Mouse (Mus musculus) limb, embryonic 14.5 days (tissue): ENCODE measurements around the gene Ube2a. TPM values are rescaled to one million over a fixed set of nuclear protein-coding genes. Genes with fewer than 3 reads are reported as not detected.
A peak's percentile ranks its signal among the peaks of the same experiment; 100 is the strongest.

Experiments used
- ATAC-seq: fragments of 200-750 bp; cut with Nextera tagmentation; 2 replicates; pipeline ENCODE4 v1.8.0; 2017; ENCODE audit warnings: low read depth, moderate number of reproducible peaks, moderate TSS enrichment; ENCODE audit not compliant: low FRiP score
- DNase-seq: peaks from one replicate; pipeline ENCODE4 v3.0.0-alpha.2; 2015; ENCODE audit warnings: low spot score
- H3K27ac ChIP-seq: fragments of 300-500 bp; sonication (generic); replicated peaks from 2 replicates; pipeline ENCODE4 v1.5.1; 2014; ENCODE audit warnings: low read depth, mild to moderate bottlenecking, low read length, moderate library complexity, mixed read lengths
- H3K27me3 ChIP-seq: fragments of 300-500 bp; sonication (generic); 2 replicates; pipeline ENCODE4 v1.6.1; 2014; ENCODE audit warnings: low read length, mixed read lengths; ENCODE audit not compliant: control insufficient read depth, insufficient read depth
- H3K36me3 ChIP-seq: fragments of 300-500 bp; sonication (generic); 2 replicates; pipeline ENCODE4 v1.6.1; 2014; ENCODE audit warnings: mild to moderate bottlenecking, low read length, moderate library complexity, mixed read lengths; ENCODE audit not compliant: control insufficient read depth, insufficient read depth
- H3K4me1 ChIP-seq: fragments of 300-500 bp; sonication (generic); 2 replicates; pipeline ENCODE4 v1.6.1; 2014; ENCODE audit warnings: antibody characterized with exemption, low read length, mixed read lengths; ENCODE audit not compliant: control insufficient read depth, insufficient read depth
- H3K4me2 ChIP-seq: fragments of 300-500 bp; sonication (generic); replicated peaks from 2 replicates; pipeline ENCODE4 v1.6.1; 2014; ENCODE audit warnings: low read depth, mild to moderate bottlenecking, low read length, moderate library complexity; ENCODE audit not compliant: severe bottlenecking
- H3K4me3 ChIP-seq: fragments of 300-500 bp; sonication (generic); replicated peaks from 2 replicates; pipeline ENCODE4 v1.5.1; 2014; ENCODE audit warnings: low read length
- H3K9ac ChIP-seq: fragments of 300-500 bp; sonication (generic); 2 replicates; pipeline ENCODE4 v1.6.1; 2014; ENCODE audit warnings: mild to moderate bottlenecking, low read depth, low read length, moderate library complexity; ENCODE audit not compliant: severe bottlenecking
- H3K9me3 ChIP-seq: fragments of 300-500 bp; sonication (generic); 2 replicates; pipeline ENCODE4 v1.6.1; 2016; ENCODE audit warnings: low read length; ENCODE audit not compliant: control insufficient read depth
- POLR2A ChIP-seq: fragments of 200-500 bp; IDR thresholded peaks from 2 replicates; pipeline ENCODE4 v1.8.0; 2012; ENCODE audit warnings: inconsistent platforms, mild to moderate bottlenecking, moderate library complexity, borderline replicate concordance; ENCODE audit not compliant: insufficient read depth, insufficient read length; ENCODE audit errors: extremely low read depth
- WGBS: fragments of 180-500 bp; shearing (Covaris S2); extraction: QIAGEN DNeasy Blood & Tissue Kit; methylation state at CpG from one replicate; pipeline ENCODE4 v1.1.7; 2014; 5-methylcytosine and 5-hydroxymethylcytosine counted together
- polyA plus RNA-seq, 2 experiments: library from polyadenylated mRNA; depleted of rRNA in 1 of 2; stranded (reverse) in 1 of 2; unstranded in 1 of 2; fragments of >200 nt; fragmentation: Nextera tagmentation in 1 of 2; extraction: Ambion mirVana in 1 of 2; gene quantifications; 2 replicates each; pipeline versions ENCODE4 v1.2.1 to v1.2.3; 2012 to 2014

Gene Ube2a
- polyA plus RNA-seq, 2 experiments: 44.2 to 133 TPM

DNA sequence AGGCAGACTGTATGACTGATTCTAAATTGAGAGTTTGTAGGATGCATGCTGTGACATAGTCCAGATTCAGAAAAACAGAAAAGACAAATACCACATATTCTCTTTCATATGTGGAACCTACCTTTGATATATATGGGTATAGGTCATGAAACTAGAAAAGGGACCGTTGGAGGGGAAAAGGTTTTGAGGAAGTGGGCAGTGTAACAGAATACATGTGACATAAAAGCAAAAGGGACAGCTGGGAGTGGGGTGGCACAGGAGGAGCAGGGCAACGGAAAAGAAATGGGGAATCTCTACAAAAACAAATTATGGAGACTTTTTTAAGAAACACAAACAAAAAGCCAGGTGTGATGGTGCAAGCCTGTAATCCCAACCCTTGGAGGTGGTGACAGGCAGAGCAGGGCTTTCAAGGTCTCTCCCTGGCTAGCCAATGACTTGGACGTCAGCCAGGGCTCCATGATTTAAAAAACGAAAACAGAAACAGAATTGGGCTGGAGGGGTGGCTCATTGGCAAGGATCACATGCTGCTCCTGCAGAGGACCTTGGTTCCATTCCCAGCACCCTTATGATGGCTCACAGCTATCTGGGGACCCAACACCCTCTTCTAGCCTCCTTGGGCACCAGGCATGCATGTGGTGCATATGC is 30.2 kb upstream of the Ube2a start:
- TF ChIP-seq POLR2A: no peak
- H3K27me3 ChIP-seq: no peaks in the 10 kb centered on the region
- H3K36me3 ChIP-seq: no peaks in the 10 kb centered on the region
- no peak overlapping the region for H3K4me3 ChIP-seq
- WGBS: 70% methylated on average over 4 of the region's 4 CpGs
- H3K9ac ChIP-seq: no peak overlapping the region
- no peak overlapping the region for H3K4me2 ChIP-seq
- ATAC-seq: no peak
- no peak overlapping the region for H3K27ac ChIP-seq
- no peaks in the 10 kb centered on the region for H3K9me3 ChIP-seq
- no peaks in the 10 kb centered on the region for H3K4me1 ChIP-seq
- DNase-seq: no peak

DNA sequence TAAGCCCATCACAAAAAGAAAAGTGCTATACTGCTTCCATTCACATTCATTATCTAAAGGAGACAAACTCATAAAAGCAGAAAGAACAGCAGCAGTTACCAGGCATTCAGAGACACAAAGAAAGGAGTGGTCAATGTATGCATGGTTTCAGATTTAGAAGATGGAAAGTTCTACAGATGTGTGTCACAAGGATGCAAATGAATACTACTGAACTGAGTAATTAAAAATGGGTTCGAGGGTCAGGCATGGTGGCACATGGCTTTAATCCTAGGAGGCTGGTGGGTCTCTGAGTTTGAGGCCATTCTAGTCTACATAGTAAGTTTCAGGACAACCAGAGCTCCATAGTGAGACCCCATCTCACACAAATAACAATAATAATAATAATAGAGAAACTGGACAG is 26.5 kb upstream of the Ube2a start:
- Histone ChIP-seq H3K4me1 (no peaks in the 10 kb centered on the region), H3K27ac (no peak overlapping the region), H3K27me3 (no peaks in the 10 kb centered on the region), H3K4me3 (no peak overlapping the region), H3K9ac (no peak overlapping the region), H3K36me3 (peaks cover 3% of the 10 kb centered on the region; the same call in 1 of the 2 replicates), H3K9me3 (no peaks in the 10 kb centered on the region), H3K4me2 (no peak overlapping the region)
- DNase-seq (no peak), ATAC-seq (no peak)
- no peak for TF ChIP-seq POLR2A
- 85% methylated on average over 1 of the region's 1 CpGs for WGBS

DNA sequence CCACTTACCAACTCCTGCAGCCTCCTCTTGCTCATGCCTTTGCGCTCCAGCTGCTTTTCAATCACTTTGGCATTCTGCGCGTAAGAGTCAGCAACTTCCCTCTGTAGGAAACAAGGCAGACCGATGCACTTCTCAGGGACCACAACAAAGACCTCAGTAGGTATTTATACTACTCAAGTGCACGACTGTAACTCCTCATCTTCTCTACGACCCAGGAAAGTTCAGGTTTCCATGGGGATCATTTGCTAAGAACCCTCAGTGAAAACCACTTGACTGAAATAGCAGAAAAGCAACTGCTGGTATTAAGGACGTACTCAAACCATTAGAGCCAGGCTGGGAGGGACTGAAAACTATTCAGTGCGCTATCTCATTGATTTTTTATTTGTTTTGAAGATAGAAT is 21.1 kb upstream of the Ube2a start:
- ATAC-seq (no peak), DNase-seq (no peak)
- Histone ChIP-seq H3K9ac (no peak overlapping the region), H3K27ac (no peak overlapping the region), H3K4me2 (no peak overlapping the region), H3K4me1 (no peaks in the 10 kb centered on the region), H3K4me3 (no peak overlapping the region), H3K27me3 (no peaks in the 10 kb centered on the region), H3K36me3 (peaks cover 13% of the 10 kb centered on the region), H3K9me3 (no peaks in the 10 kb centered on the region)
- no peak for TF ChIP-seq POLR2A
- WGBS: 87% methylated on average over 8 of the region's 8 CpGs

DNA sequence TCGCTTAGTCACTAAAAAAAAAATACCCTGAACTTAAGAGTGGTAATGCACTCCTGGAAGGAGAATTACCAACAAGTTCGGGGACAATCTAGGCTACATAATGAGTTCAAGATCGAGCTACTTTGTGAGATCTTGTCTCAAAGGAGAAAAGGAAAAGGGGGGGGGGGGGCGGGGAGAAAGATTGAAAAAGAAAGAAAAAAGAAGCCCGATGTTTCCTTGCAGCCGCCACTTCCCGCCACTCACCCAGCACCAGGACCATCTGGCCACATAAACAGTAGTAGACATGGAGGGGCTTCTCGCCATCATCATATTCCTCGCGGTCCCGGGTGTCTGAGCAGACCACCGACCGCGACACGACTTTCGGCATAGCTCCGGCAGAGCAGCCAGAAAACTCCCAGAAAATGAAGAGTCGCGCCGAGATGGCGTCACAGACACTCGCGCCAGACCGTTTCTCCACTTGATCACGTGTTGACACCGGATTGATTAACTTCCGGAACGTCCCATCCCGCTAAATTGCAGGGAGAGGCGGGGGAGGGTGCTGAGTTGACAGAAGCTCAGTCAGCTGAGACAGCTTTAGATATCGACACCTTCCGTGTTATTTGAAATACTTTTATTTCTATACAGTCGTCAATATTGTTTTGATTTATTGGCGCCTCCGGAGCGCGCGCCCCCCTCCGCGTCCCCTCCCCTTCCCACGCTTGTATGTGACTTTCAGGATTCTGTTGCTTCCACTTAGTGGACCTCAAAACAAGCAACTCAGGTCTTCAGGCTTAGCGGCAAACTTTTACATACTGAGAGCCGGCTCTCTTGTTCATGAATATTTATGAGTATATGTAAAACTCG is 9.7 kb upstream of the Ube2a start:
- Histone ChIP-seq H3K9me3 (no peaks in the 10 kb centered on the region), H3K4me2 (peak overlapping the region; percentile 47), H3K4me3 (peak overlapping the region; percentile 40), H3K27ac (no peak overlapping the region), H3K27me3 (no peaks in the 10 kb centered on the region), H3K9ac (peak overlapping the region; percentile 49), H3K4me1 (no peaks in the 10 kb centered on the region), H3K36me3 (no peaks in the 10 kb centered on the region)
- TF ChIP-seq POLR2A: no peak
- DNase-seq (peak; percentile 82), ATAC-seq (peak; percentile 89)
- 21% methylated on average over 40 of the region's 44 CpGs for WGBS

DNA sequence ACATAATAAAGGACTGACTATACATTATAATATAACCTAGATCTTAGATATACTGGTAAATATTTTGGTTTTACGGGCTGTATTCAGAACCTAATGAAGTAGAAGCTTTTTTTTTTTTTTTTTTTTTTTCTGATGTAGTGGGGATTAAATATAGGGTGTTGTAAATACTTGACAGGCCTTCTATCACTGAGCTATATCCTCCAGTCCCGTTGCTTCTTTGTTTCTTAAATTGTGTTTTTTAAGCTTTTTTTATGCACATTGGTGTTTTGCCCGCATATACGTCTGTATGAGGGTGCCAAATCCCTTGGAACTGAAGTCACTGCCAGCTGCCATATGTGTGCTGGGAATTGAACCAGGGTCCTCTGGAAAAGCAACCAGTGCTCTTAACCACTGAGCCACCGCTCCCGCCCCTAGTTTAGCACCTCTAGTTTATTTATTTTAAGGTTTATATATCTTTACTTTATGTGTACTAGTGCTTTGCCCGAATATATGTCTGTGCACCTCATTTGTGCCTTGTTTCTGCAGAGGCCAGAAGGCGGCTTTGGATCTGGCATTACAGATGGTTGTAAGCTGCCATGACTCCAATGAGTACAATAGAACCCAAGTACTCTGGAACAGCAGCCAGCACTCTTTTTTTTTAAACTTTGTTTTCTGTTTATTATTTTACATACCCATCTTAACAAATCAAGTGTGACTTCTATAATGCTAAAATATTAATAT is 8.9 kb upstream of the Ube2a start:
- Histone ChIP-seq H3K4me2 (peak overlapping the region; percentile 30), H3K4me1 (no peaks in the 10 kb centered on the region), H3K4me3 (peak overlapping the region; percentile 40), H3K9ac (no peak overlapping the region), H3K36me3 (no peaks in the 10 kb centered on the region), H3K9me3 (no peaks in the 10 kb centered on the region), H3K27me3 (no peaks in the 10 kb centered on the region), H3K27ac (no peak overlapping the region)
- 49% methylated on average over 8 of the region's 8 CpGs for WGBS
- TF ChIP-seq POLR2A: no peak
- DNase-seq (no peak), ATAC-seq (no peak)
